Comparison of ENCODE assay signal across 9 mouse cellular contexts in genomic region chr2:163858254-163858947, GRCm38 (mm10). TPM values are rescaled to one million over a fixed set of nuclear protein-coding genes. Genes with fewer than 3 reads are reported as not detected.
DNase-seq lines count a peak whose midpoint lies in the region; ATAC-seq and TF ChIP-seq lines count a peak whose summit lies in the region.
"Had no signal": no experiment of that assay in that cellular context is flagged by ENCODE, and none has a peak within 500 bp of the region (broad histone marks: within the 10 kb centered on the region; RNA-seq: fewer than 3 reads in every experiment).

No protein-coding gene starts in this region.

- H3K4me3 ChIP-seq in gastrocnemius, adult 2 months = peak overlapping the region; percentile 33
- H3K4me3 ChIP-seq in ES-Bruce4 (ENCODE audit: low read depth, low read length) = peak overlapping the region; percentile 61
- peak overlapping the region; percentile 3; the same call in 1 of the 2 replicates for H3K4me3 ChIP-seq in kidney, embryonic 15.5 days (replicated peaks)
- peak overlapping the region; percentile 86 for H3K4me3 ChIP-seq in megakaryocyte, embryonic 14.5 days (replicated peaks)
- H3K4me3 ChIP-seq in stomach, embryonic 14.5 days (ENCODE audit: low read depth, low read length) = no peak overlapping the region

- 15% methylated on average over 50 of the region's 50 CpGs for WGBS in kidney, embryonic 15.5 days
- 12% methylated on average over 50 of the region's 50 CpGs for WGBS in stomach, embryonic 14.5 days

- H3K9ac ChIP-seq in ES-Bruce4 (ENCODE audit: low read depth, poor library complexity, severe bottlenecking) = no peak overlapping the region
- no peak overlapping the region for H3K9ac ChIP-seq in kidney, embryonic 15.5 days
- H3K9ac ChIP-seq in stomach, embryonic 14.5 days (replicated peaks; ENCODE audit: low read depth, low read length) = no peak overlapping the region

- H3K4me1 ChIP-seq in ES-Bruce4 (ENCODE audit: control insufficient read depth, insufficient read depth, low read length) = no peaks in the 10 kb centered on the region
- H3K4me1 ChIP-seq in kidney, embryonic 15.5 days = peaks cover 12% of the 10 kb centered on the region
- H3K4me1 ChIP-seq in megakaryocyte, embryonic 14.5 days = peaks cover 17% of the 10 kb centered on the region
- no peaks in the 10 kb centered on the region for H3K4me1 ChIP-seq in stomach, embryonic 14.5 days (ENCODE audit: control insufficient read depth, insufficient read depth, low read length)

- H3K9me3 ChIP-seq in ES-Bruce4 (replicated peaks; ENCODE audit: control insufficient read depth, insufficient read depth, low read length, poor library complexity, severe bottlenecking) = no peaks in the 10 kb centered on the region
- H3K9me3 ChIP-seq in kidney, embryonic 15.5 days (replicated peaks) = no peaks in the 10 kb centered on the region
- no peaks in the 10 kb centered on the region for H3K9me3 ChIP-seq in megakaryocyte, embryonic 14.5 days
- no peaks in the 10 kb centered on the region for H3K9me3 ChIP-seq in stomach, embryonic 14.5 days (ENCODE audit: control insufficient read depth, low read depth, low read length)

- intact Hi-C loops in gastrocnemius, adult 2 months (cut with DNase I) = loop anchor here (1.0 to 5.0 kb wide), 3 partner anchors 64 to 109 kb away; no protein-coding TSS in a partner anchor
- intact Hi-C loops in gastrocnemius, postnatal 14 days (cut with DNase I; ENCODE audit: low total_unique reads) = loop anchor here (5.0 kb wide), 2 partner anchors 94 to 109 kb away; no protein-coding TSS in a partner anchor

- no peaks in the 10 kb centered on the region for H3K36me3 ChIP-seq in ES-Bruce4 (ENCODE audit: control insufficient read depth, insufficient read depth, low read length, poor library complexity, severe bottlenecking)
- no peaks in the 10 kb centered on the region for H3K36me3 ChIP-seq in kidney, embryonic 15.5 days
- H3K36me3 ChIP-seq in megakaryocyte, embryonic 14.5 days (replicated peaks; ENCODE audit: low read length) = no peaks in the 10 kb centered on the region
- no peaks in the 10 kb centered on the region for H3K36me3 ChIP-seq in stomach, embryonic 14.5 days (ENCODE audit: control insufficient read depth, insufficient read depth, low read length)

- no peak overlapping the region for H3K27ac ChIP-seq in gastrocnemius, adult 2 months
- H3K27ac ChIP-seq in ES-Bruce4 (ENCODE audit: insufficient read depth, low read length) = no peak overlapping the region
- no peak overlapping the region for H3K27ac ChIP-seq in kidney, embryonic 15.5 days
- H3K27ac ChIP-seq in stomach, embryonic 14.5 days (ENCODE audit: low read length) = no peak overlapping the region

- no peak for TF ChIP-seq POLR2A in ES-Bruce4 (IDR thresholded peaks at IDR 0.05; ENCODE audit: insufficient read depth, low read length)

- H3K4me2 ChIP-seq in kidney, embryonic 15.5 days = peak overlapping the region; percentile 39
- 0 out of 2 replicates have a peak overlapping the region, but pooled peaks have one; percentile 16 for H3K4me2 ChIP-seq in stomach, embryonic 14.5 days (replicated peaks; ENCODE audit: low read depth, low read length)

- peak; percentile 53 for DNase-seq in gastrocnemius, adult 2 months
- DNase-seq in gastrocnemius, postnatal 14 days = no peak
- peak; percentile 83 to 88 for DNase-seq in cerebellum, postnatal 10 days

- TF ChIP-seq CTCF in gastrocnemius, adult 2 months (IDR thresholded peaks at IDR 0.05) = peak; percentile 88
- TF ChIP-seq CTCF in ES-Bruce4 (IDR thresholded peaks at IDR 0.05; ENCODE audit: low read depth, low read length) = peak; percentile 69

- H3K27me3 ChIP-seq in ES-Bruce4 (ENCODE audit: control insufficient read depth, insufficient read depth, low read length, poor library complexity, severe bottlenecking) = peaks cover 4% of the 10 kb centered on the region; the same call in 1 of the 2 replicates
- peaks cover 61% of the 10 kb centered on the region for H3K27me3 ChIP-seq in kidney, embryonic 15.5 days
- H3K27me3 ChIP-seq in megakaryocyte, embryonic 14.5 days (replicated peaks) = peaks cover 95% of the 10 kb centered on the region
- peaks cover 28% of the 10 kb centered on the region for H3K27me3 ChIP-seq in stomach, embryonic 14.5 days (ENCODE audit: control insufficient read depth, insufficient read depth, low read length)

- no peak for TF ChIP-seq EP300 in ES-Bruce4 (IDR thresholded peaks at IDR 0.05; ENCODE audit: insufficient read depth, low read depth, low read length)

- peak; percentile 45; the same call in 1 of the 2 replicates for ATAC-seq in frontal cortex, adult (ENCODE audit: low TSS enrichment)
- peak; percentile 62 for ATAC-seq in kidney, embryonic 15.5 days (replicated peaks; ENCODE audit: low FRiP score)
- ATAC-seq in stomach, embryonic 14.5 days (ENCODE audit: insufficient number of reproducible peaks, insufficient read depth, low FRiP score, low read depth) = no peak

RNA-seq across cellular contexts. Expression of gene Kcnk15, which starts 5.0 kb away (rescaled TPM):
- not detected for total RNA-seq in gastrocnemius, adult 2 months (2021)
- not detected for total RNA-seq in gastrocnemius, postnatal 14 days (2021)
- not detected in 2 replicates for polyA plus RNA-seq in ES-Bruce4 (2011; ENCODE audit: insufficient read depth, insufficient read length, low read depth, missing spikeins)
- polyA plus RNA-seq in kidney, embryonic 15.5 days (2015; fragmentation: Nextera tagmentation; extraction: Ambion mirVana) = not detected in 2 replicates
- not detected in 2 replicates for polyA plus RNA-seq in megakaryocyte, embryonic 14.5 days (2012; ENCODE audit: insufficient read depth, low replicate concordance)
- polyA plus RNA-seq in stomach, embryonic 14.5 days (2014; fragmentation: Nextera tagmentation; extraction: Ambion mirVana) = not detected in 2 replicates
- total RNA-seq: gastrocnemius, postnatal 4 days had no signal

RNA-seq across cellular contexts. Expression of gene Ccn5, which starts 37.7 kb away (rescaled TPM):
- 1 to 10 TPM in 1 of 2 experiments, under 1 TPM in 1; 0.87 to 1.8 TPM for total RNA-seq in gastrocnemius, adult 2 months (2021)
- total RNA-seq in gastrocnemius, postnatal 14 days (2021) = under 1 TPM; 0.27 to 0.39 TPM
- polyA plus RNA-seq in ES-Bruce4 (2011; ENCODE audit: insufficient read depth, insufficient read length, low read depth, missing spikeins) = 1.0 and 1.2 TPM in 2 replicates
- 0.62 and 1.0 TPM in 2 replicates for polyA plus RNA-seq in kidney, embryonic 15.5 days (2015; fragmentation: Nextera tagmentation; extraction: Ambion mirVana)
- not detected in 2 replicates for polyA plus RNA-seq in megakaryocyte, embryonic 14.5 days (2012; ENCODE audit: insufficient read depth, low replicate concordance)
- 0.14 and 0.52 TPM in 2 replicates for polyA plus RNA-seq in stomach, embryonic 14.5 days (2014; fragmentation: Nextera tagmentation; extraction: Ambion mirVana)
